Mouse (Mus musculus) small intestine, adult 2 months (tissue): ENCODE results near the gene Ppard.

ENCODE experiments used
- CTCF ChIP-seq: fragments of 200-500 bp; IDR thresholded peaks from 2 replicates; pipeline ENCODE4 v1.5.1; 2012; ENCODE audit warnings: low read depth, mild to moderate bottlenecking, control low read depth, inconsistent platforms, low read length, moderate library complexity, mixed read lengths; ENCODE audit not compliant: insufficient replicate concordance, insufficient read length; ENCODE audit errors: extremely low read depth
- POLR2A ChIP-seq: fragments of 200-500 bp; IDR thresholded peaks from 2 replicates; pipeline ENCODE4 v1.6.1; 2012; ENCODE audit warnings: low read depth, mild to moderate bottlenecking, control low read depth, inconsistent platforms, low read length, moderate library complexity

DNA sequence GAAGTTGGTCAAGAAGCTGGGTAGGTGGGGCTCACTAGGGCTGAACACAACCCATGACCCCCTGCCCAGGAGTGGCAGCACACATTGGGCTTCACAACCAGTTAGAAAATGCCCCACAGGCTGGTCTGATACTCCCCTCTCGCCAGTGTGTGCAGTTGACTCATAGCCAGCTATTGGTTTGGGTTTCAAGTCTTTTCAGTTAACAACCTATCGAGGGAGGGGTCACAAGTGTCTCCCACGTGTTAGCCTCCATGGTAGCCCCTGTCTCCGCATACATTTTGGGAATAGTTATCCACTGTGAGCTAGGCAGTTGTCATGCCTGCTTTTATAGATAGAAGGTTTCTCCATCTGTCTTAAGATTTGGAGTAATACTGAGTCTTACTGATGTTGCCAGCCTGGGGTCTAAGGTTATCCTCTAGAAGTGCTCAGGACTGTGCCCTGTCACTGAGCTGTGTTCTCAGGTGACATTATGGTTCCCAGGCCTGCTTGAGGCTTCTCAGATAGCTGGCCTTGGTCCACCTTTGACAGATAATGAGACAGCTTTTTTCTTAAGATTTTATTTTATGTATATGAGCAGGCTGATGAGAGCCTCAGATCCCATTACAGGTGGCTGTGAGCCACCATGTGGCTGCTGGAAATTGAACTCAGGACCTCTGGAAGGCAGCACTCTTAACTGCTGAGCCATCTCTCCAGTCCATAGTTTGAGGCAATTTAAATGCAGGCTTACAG, 97.2 kb downstream of the Ppard start:
- no peak for TF ChIP-seq POLR2A
- TF ChIP-seq CTCF: no peak
